In genomic region chr3:87988068-87988467, GRCm38 (mm10) we compare ENCODE assay signal across 8 mouse cellular contexts. TPM values are rescaled to one million over a fixed set of nuclear protein-coding genes. Genes with fewer than 3 reads are reported as not detected.
A peak's percentile ranks its signal among the peaks of the same experiment; 100 is the strongest.
DNase-seq lines count a peak whose midpoint lies in the region; ATAC-seq and TF ChIP-seq lines count a peak whose summit lies in the region.

No protein-coding gene starts in this region.

- H3K27ac ChIP-seq in heart, embryonic 14.5 days (replicated peaks in 1 of 2; ENCODE audit: control insufficient read depth in 1 of 2, insufficient read depth in 1 of 2, low read depth in 2 of 2, low read length in 2 of 2): no peak overlapping the region
- H3K27ac ChIP-seq in ES-E14 (ENCODE audit: insufficient read depth, low read depth, low read length, poor library complexity, severe bottlenecking): no peak overlapping the region
- peak overlapping the region; percentile 68 for H3K27ac ChIP-seq in forebrain, embryonic 16.5 days (ENCODE audit: low read length)
- H3K27ac ChIP-seq in macrophage: no peak overlapping the region

- H3K36me3 ChIP-seq in heart, embryonic 14.5 days (ENCODE audit: control insufficient read depth, insufficient read depth, low read length): no peaks in the 10 kb centered on the region
- H3K36me3 ChIP-seq in ES-E14 (ENCODE audit: control insufficient read depth, insufficient read depth, low read length, poor library complexity, severe bottlenecking) (no peaks in the 10 kb centered on the region), macrophage (ENCODE audit: inconsistent target) (no peaks in the 10 kb centered on the region)
- no peaks in the 10 kb centered on the region for H3K36me3 ChIP-seq in forebrain, embryonic 16.5 days (ENCODE audit: control insufficient read depth, insufficient read depth)

- in situ Hi-C loops in ES-E14 (cut with MboI; ENCODE audit: low sequenced_read_pairs in 2 of 2, unreplicated experiment in 2 of 2): loop anchor here in 1 of 2 experiments (5.0 kb wide), 1 partner anchor 51 kb away; no protein-coding TSS in a partner anchor

- 5% methylated on average over 15 of the region's 15 CpGs for WGBS in heart, embryonic 14.5 days
- WGBS in forebrain, embryonic 16.5 days: 4% methylated on average over 15 of the region's 15 CpGs
- 9% methylated on average over 15 of the region's 15 CpGs for WGBS in macrophage (ENCODE audit: missing documents)

- H3K9me3 ChIP-seq in heart, embryonic 14.5 days (ENCODE audit: control insufficient read depth, low read length): no peaks in the 10 kb centered on the region
- H3K9me3 ChIP-seq in ES-E14 (ENCODE audit: control insufficient read depth, insufficient read depth, low read depth, low read length): no peaks in the 10 kb centered on the region
- no peaks in the 10 kb centered on the region for H3K9me3 ChIP-seq in forebrain, embryonic 16.5 days (ENCODE audit: control insufficient read depth, low read length)

- no peak for ATAC-seq in heart, embryonic 14.5 days (ENCODE audit: insufficient number of reproducible peaks, insufficient read depth, low FRiP score, low read depth)
- ATAC-seq in forebrain, embryonic 16.5 days: peak; percentile 5; the same call in 1 of the 2 replicates

- H3K4me3 ChIP-seq in heart, embryonic 14.5 days (ENCODE audit: control insufficient read depth in 1 of 2, insufficient read depth in 1 of 2, low read depth in 1 of 2, low read length in 2 of 2): peak overlapping the region; percentile 33 to 34
- peak overlapping the region; percentile 53 to 60 for H3K4me3 ChIP-seq in ES-E14 (ENCODE audit: insufficient read depth in 1 of 2, low read depth in 1 of 2, low read length in 2 of 2, poor library complexity in 1 of 2, severe bottlenecking in 1 of 2)
- H3K4me3 ChIP-seq in forebrain, embryonic 16.5 days (replicated peaks; ENCODE audit: low read length): peak overlapping the region; percentile 49
- H3K4me3 ChIP-seq in macrophage (ENCODE audit: inconsistent target): peak overlapping the region; percentile 8; the same call in 1 of the 2 replicates

- no peaks in the 10 kb centered on the region for H3K79me2 ChIP-seq in macrophage (ENCODE audit: inconsistent target)

- peaks cover 45% of the 10 kb centered on the region for H3K27me3 ChIP-seq in heart, embryonic 14.5 days (ENCODE audit: control insufficient read depth, insufficient read depth, low read length)
- peaks cover 6% of the 10 kb centered on the region for H3K27me3 ChIP-seq in forebrain, embryonic 16.5 days (replicated peaks; ENCODE audit: control insufficient read depth, insufficient read depth, low read length)

- peak overlapping the region; percentile 56; the same call in 1 of the 2 replicates for H3K9ac ChIP-seq in heart, embryonic 14.5 days (ENCODE audit: low read length)
- H3K9ac ChIP-seq in ES-E14 (ENCODE audit: insufficient read depth, low read depth, low read length, poor library complexity, severe bottlenecking): peak overlapping the region; percentile 26; the same call in 1 of the 2 replicates
- H3K9ac ChIP-seq in forebrain, embryonic 16.5 days (replicated peaks; ENCODE audit: low read depth, low read length): peak overlapping the region; percentile 69

- DNase-seq in heart, postnatal 10 days: no peak
- DNase-seq in ES-E14 (ENCODE audit: low read depth, low spot score): no peak
- DNase-seq in frontal cortex, postnatal 25 days (ENCODE audit: low spot score in 2 of 2): no peak
- no peak for DNase-seq in kidney, postnatal 4 days
- DNase-seq in gastrocnemius, adult 8-10 months (ENCODE audit: low spot score in 2 of 2): no peak

- H3K4me1 ChIP-seq in heart, embryonic 14.5 days (ENCODE audit: control insufficient read depth in 2 of 2, insufficient read depth in 2 of 2, low read length in 2 of 2): peaks cover 37 to 48% of the 10 kb centered on the region in 2 experiments
- peaks cover 0 to 23% of the 10 kb centered on the region in 2 experiments; a peak in 2 of 4 replicates for H3K4me1 ChIP-seq in ES-E14 (ENCODE audit: control insufficient read depth in 2 of 2, insufficient read depth in 2 of 2, low read length in 2 of 2, poor library complexity in 1 of 2)
- H3K4me1 ChIP-seq in forebrain, embryonic 16.5 days (replicated peaks; ENCODE audit: control insufficient read depth, insufficient read depth, low read length): peaks cover 46% of the 10 kb centered on the region

- intact Hi-C loops in heart, postnatal 10 days (cut with DNase I): no loop called here

- peak overlapping the region; percentile 67 for H3K4me2 ChIP-seq in heart, embryonic 14.5 days (ENCODE audit: low read length)
- H3K4me2 ChIP-seq in forebrain, embryonic 16.5 days (ENCODE audit: low read length): peak overlapping the region; percentile 91

TF ChIP-seq in ES-E14, 5 proteins besides CTCF, POLR2A, EP300 and RAD21:
- TF ChIP-seq MAFK (IDR thresholded peaks at IDR 0.05; ENCODE audit: insufficient read depth, low read depth, low read length) (no peak), ZC3H11A (IDR thresholded peaks at IDR 0.05; ENCODE audit: borderline replicate concordance, low read depth, low read length) (no peak), HCFC1 (IDR thresholded peaks at IDR 0.05; ENCODE audit: borderline replicate concordance, insufficient read depth, low read length) (no peak), ZNF384 (IDR thresholded peaks at IDR 0.05; ENCODE audit: low read depth, low read length) (no peak), CHD2 (IDR thresholded peaks at IDR 0.05; ENCODE audit: low read depth, low read length) (no peak)
TF ChIP-seq in ES-E14: peak in this region for 0.

RNA-seq across cellular contexts. Expression of gene Bcan, which starts 12.0 kb away (rescaled TPM):
- 0.31 TPM in 1 of 2 replicates, not detected in the other for polyA plus RNA-seq in heart, embryonic 14.5 days (2014; fragmentation: Nextera tagmentation; extraction: Ambion mirVana)
- total RNA-seq in heart, postnatal 10 days (2021): under 1 TPM in 1 of 2 experiments, not detected in 1; 0.17 TPM
- total RNA-seq in ES-E14 (2012; rRNA removed): 1.4 and 2.6 TPM in 2 replicates
- 34.8 and 43.6 TPM in 2 replicates for polyA plus RNA-seq in forebrain, embryonic 16.5 days (2015; fragmentation: Nextera tagmentation; extraction: Ambion mirVana)
- not detected for total RNA-seq in macrophage (2018; cell fraction: chromatin; rRNA removed)
- total RNA-seq in macrophage (2018; cell fraction: cytosol; rRNA removed): not detected
- not detected for total RNA-seq in macrophage (2018; cell fraction: nucleus; rRNA removed)
- polyA plus RNA-seq in macrophage (2018): not detected in 3 replicates
- under 1 TPM in 1 of 4 experiments, not detected in 3; 0.15 TPM for total RNA-seq in gastrocnemius, adult 8-10 months (2022)

RNA-seq across cellular contexts. Expression of gene Nes, which starts 17.2 kb away (rescaled TPM):
- polyA plus RNA-seq in heart, embryonic 14.5 days (2014; fragmentation: Nextera tagmentation; extraction: Ambion mirVana): 9.8 and 10.7 TPM in 2 replicates
- total RNA-seq in heart, postnatal 10 days (2021): 10 to 100 TPM; 56.4 to 62.4 TPM
- total RNA-seq in ES-E14 (2012; rRNA removed): 22.3 and 29.4 TPM in 2 replicates
- polyA plus RNA-seq in forebrain, embryonic 16.5 days (2015; fragmentation: Nextera tagmentation; extraction: Ambion mirVana): 35.7 and 41.6 TPM in 2 replicates
- 1 to 10 TPM in 18 of 26 experiments, under 1 TPM in 8; 0.29 to 7.7 (median 2.5) TPM for total RNA-seq in macrophage (2018; cell fraction: chromatin; rRNA removed)
- 1 to 10 TPM in 21 of 26 experiments, under 1 TPM in 5; 0.78 to 4.0 (median 1.5) TPM for total RNA-seq in macrophage (2018; cell fraction: cytosol; rRNA removed)
- 1 to 10 TPM in 19 of 26 experiments, under 1 TPM in 7; 0.52 to 6.5 (median 2.2) TPM for total RNA-seq in macrophage (2018; cell fraction: nucleus; rRNA removed)
- polyA plus RNA-seq in macrophage (2018): 0.35 to 2.8 TPM (median 2.5 TPM) in 3 replicates
- 10 to 100 TPM in 2 of 4 experiments, 1 to 10 TPM in 2; 8.7 to 18.0 (median 12.0) TPM for total RNA-seq in gastrocnemius, adult 8-10 months (2022)

RNA-seq across cellular contexts. Expression of gene Hapln2, which starts 39.3 kb away (rescaled TPM):
- 0.58 TPM in 1 of 2 replicates, not detected in the other for polyA plus RNA-seq in heart, embryonic 14.5 days (2014; fragmentation: Nextera tagmentation; extraction: Ambion mirVana)
- total RNA-seq in heart, postnatal 10 days (2021): not detected
- total RNA-seq in ES-E14 (2012; rRNA removed): not detected in 2 replicates
- 0.25 and 0.35 TPM in 2 replicates for polyA plus RNA-seq in forebrain, embryonic 16.5 days (2015; fragmentation: Nextera tagmentation; extraction: Ambion mirVana)
- total RNA-seq in macrophage (2018; cell fraction: chromatin; rRNA removed): not detected
- total RNA-seq in macrophage (2018; cell fraction: cytosol; rRNA removed): not detected
- not detected for total RNA-seq in macrophage (2018; cell fraction: nucleus; rRNA removed)
- polyA plus RNA-seq in macrophage (2018): not detected in 3 replicates
- total RNA-seq in gastrocnemius, adult 8-10 months (2022): under 1 TPM in 1 of 4 experiments, not detected in 3; 0.11 TPM

RNA-seq across cellular contexts. Expression of gene Crabp2, which starts 39.6 kb away (rescaled TPM):
- polyA plus RNA-seq in heart, embryonic 14.5 days (2014; fragmentation: Nextera tagmentation; extraction: Ambion mirVana): 1.6 and 2.4 TPM in 2 replicates
- under 1 TPM; 0.57 to 0.81 TPM for total RNA-seq in heart, postnatal 10 days (2021)
- total RNA-seq in ES-E14 (2012; rRNA removed): 9.4 and 19.7 TPM in 2 replicates
- 18.9 and 19.4 TPM in 2 replicates for polyA plus RNA-seq in forebrain, embryonic 16.5 days (2015; fragmentation: Nextera tagmentation; extraction: Ambion mirVana)
- total RNA-seq in macrophage (2018; cell fraction: chromatin; rRNA removed): 10 to 100 TPM in 1 of 26 experiments, not detected in 25; 12.5 TPM
- under 1 TPM in 1 of 26 experiments, not detected in 25; 0.24 TPM for total RNA-seq in macrophage (2018; cell fraction: cytosol; rRNA removed)
- 1 to 10 TPM in 2 of 26 experiments, under 1 TPM in 3, not detected in 21; 0.61 to 3.5 (median 0.93) TPM for total RNA-seq in macrophage (2018; cell fraction: nucleus; rRNA removed)
- not detected in 3 replicates for polyA plus RNA-seq in macrophage (2018)
- total RNA-seq in gastrocnemius, adult 8-10 months (2022): not detected

RNA-seq across cellular contexts. Expression of gene Gpatch4, which starts 54.8 kb away (rescaled TPM):
- polyA plus RNA-seq in heart, embryonic 14.5 days (2014; fragmentation: Nextera tagmentation; extraction: Ambion mirVana): 14.7 and 16.7 TPM in 2 replicates
- total RNA-seq in heart, postnatal 10 days (2021): 1 to 10 TPM; 7.2 to 8.4 TPM
- 33.5 and 37.9 TPM in 2 replicates for total RNA-seq in ES-E14 (2012; rRNA removed)
- polyA plus RNA-seq in forebrain, embryonic 16.5 days (2015; fragmentation: Nextera tagmentation; extraction: Ambion mirVana): 32.5 and 36.3 TPM in 2 replicates
- 10 to 100 TPM in 10 of 26 experiments, 1 to 10 TPM in 16; 2.6 to 18.8 (median 9.1) TPM for total RNA-seq in macrophage (2018; cell fraction: chromatin; rRNA removed)
- total RNA-seq in macrophage (2018; cell fraction: cytosol; rRNA removed): 1 to 10 TPM; 4.0 to 9.6 (median 7.2) TPM
- total RNA-seq in macrophage (2018; cell fraction: nucleus; rRNA removed): 10 to 100 TPM in 6 of 26 experiments, 1 to 10 TPM in 20; 2.7 to 27.2 (median 6.5) TPM
- 6.3 to 30.7 TPM (median 19.6 TPM) in 3 replicates for polyA plus RNA-seq in macrophage (2018)
- total RNA-seq in gastrocnemius, adult 8-10 months (2022): 10 to 100 TPM; 24.2 to 30.2 (median 25.5) TPM
